Mouse (Mus musculus) olfactory bulb, adult 2 months (tissue): ENCODE results near the gene Rnaset2b.
"Not testable (repeated sequence)": the region's sequence is repeated elsewhere in the genome, so short reads cannot be mapped to it uniquely, and the experiment has no call there.

Experiments used
- CTCF ChIP-seq: fragments of 200-500 bp; IDR thresholded peaks from 2 replicates; pipeline ENCODE4 v1.5.1; 2012; ENCODE audit warnings: low read depth, mild to moderate bottlenecking, low read length, moderate library complexity; ENCODE audit not compliant: insufficient read depth
- POLR2A ChIP-seq: fragments of 200-500 bp; IDR thresholded peaks from 2 replicates; pipeline ENCODE4 v1.6.1; 2012; ENCODE audit warnings: mild to moderate bottlenecking, low read depth, low read length, moderate library complexity; ENCODE audit not compliant: insufficient read depth

GRCm38 (mm10) chr17:7009901-7010300 is 39.5 kb downstream of the Rnaset2b start:
- not testable (repeated sequence) for TF ChIP-seq CTCF, POLR2A
